Mouse (Mus musculus) cerebellum, adult (tissue): Measurements from ENCODE around the gene Cdk10.
"Not testable (repeated sequence)": the region's sequence is repeated elsewhere in the genome, so short reads cannot be mapped to it uniquely, and the experiment has no call there.

Source experiments
- ATAC-seq: cut with Nextera tagmentation; 2 replicates; pipeline ENCODE4 v1.9.2; 2017; ENCODE audit warnings: mild to moderate bottlenecking, moderate library complexity, mixed read lengths; ENCODE audit not compliant: insufficient number of reproducible peaks, low FRiP score, low TSS enrichment

The Cdk10 gene

GRCm38 (mm10) chr8:123224278-123225266, at the start of gene Cdk10:
Gene Cdk10, plus strand, starts transcription at chr8:123224842.
- ATAC-seq, result peak; percentile 85; the same call in 1 of the 2 replicates

- ATAC-seq, result no peak
Observed at GRCm38 (mm10) chr8:123181391-123181790, 43.3 kb upstream of the Cdk10 start.

- no peak for ATAC-seq
Observed at GRCm38 (mm10) chr8:123185566-123186409, 38.9 kb upstream of the Cdk10 start, which contains the start of gene Dpep1. Gene Dpep1, plus strand, starts transcription at chr8:123186242.

- ATAC-seq, result no peak
Observed at GRCm38 (mm10) chr8:123188006-123188405, 36.6 kb upstream of the Cdk10 start.

GRCm38 (mm10) chr8:123188841-123189240, 35.8 kb upstream of the Cdk10 start:
- no peak for ATAC-seq

- ATAC-seq, result 0 out of 2 replicates have a peak, but pooled peaks have one; percentile 49
Observed at GRCm38 (mm10) chr8:123190678-123191077, 34.0 kb upstream of the Cdk10 start.

- ATAC-seq, result no peak
Observed at GRCm38 (mm10) chr8:123191908-123192307, 32.7 kb upstream of the Cdk10 start.

- no peak for ATAC-seq
Observed at GRCm38 (mm10) chr8:123193771-123194170, 30.9 kb upstream of the Cdk10 start.

GRCm38 (mm10) chr8:123197016-123197415, 27.6 kb upstream of the Cdk10 start:
- not testable (repeated sequence) for ATAC-seq

- ATAC-seq, result no peak
Observed at GRCm38 (mm10) chr8:123199864-123200263, 24.8 kb upstream of the Cdk10 start.

GRCm38 (mm10) chr8:123202288-123202687, 22.4 kb upstream of the Cdk10 start:
- 0 out of 2 replicates have a peak, but pooled peaks have one; percentile 15 for ATAC-seq

GRCm38 (mm10) chr8:123203571-123203970, 21.1 kb upstream of the Cdk10 start:
- no peak for ATAC-seq

- ATAC-seq, result no peak
Observed at GRCm38 (mm10) chr8:123211876-123212275, 12.8 kb upstream of the Cdk10 start.

GRCm38 (mm10) chr8:123212321-123213117, 12.1 kb upstream of the Cdk10 start, which contains the start of the genes Chmp1a and Spata33:
Gene Chmp1a, minus strand, starts transcription at chr8:123212763.
Gene Spata33, plus strand, starts transcription at chr8:123212832.
- peak; percentile 78 for ATAC-seq

GRCm38 (mm10) chr8:123213118-123213772, 11.4 kb upstream of the Cdk10 start:
- ATAC-seq, result peak; percentile 27; the same call in 1 of the 2 replicates

GRCm38 (mm10) chr8:123215430-123215829, 9.2 kb upstream of the Cdk10 start:
- ATAC-seq, result no peak

- ATAC-seq, result no peak
Observed at GRCm38 (mm10) chr8:123220917-123221316, 3.7 kb upstream of the Cdk10 start.

- ATAC-seq, result no peak
Observed at GRCm38 (mm10) chr8:123228416-123228815, 3.8 kb downstream of the Cdk10 start.

GRCm38 (mm10) chr8:123230326-123230725, 5.7 kb downstream of the Cdk10 start:
- ATAC-seq, result not testable (repeated sequence)
